Mouse (Mus musculus) hindlimb bud, embryonic 11.5 days (tissue): ENCODE data around the gene Mettl25.

Source experiments
- DNase-seq: peaks from one replicate; pipeline ENCODE4 v3.0.0-alpha.2; 2012; ENCODE audit warnings: low read depth, low spot score; ENCODE audit errors: extremely low spot score

Gene Mettl25

GRCm38 (mm10) chr10:105753831-105754605 lies 87.2 kb downstream of the Mettl25 start:
- no peak for DNase-seq

GRCm38 (mm10) chr10:105746019-105746418 lies 95.2 kb downstream of the Mettl25 start:
- no peak for DNase-seq

GRCm38 (mm10) chr10:105741736-105742135 lies 99.4 kb downstream of the Mettl25 start:
- DNase-seq = no peak

- no peak for DNase-seq
These were observed 102.2 kb downstream of the Mettl25 start for GRCm38 (mm10) chr10:105738942-105739341.

GRCm38 (mm10) chr10:105727798-105728197 lies 113.4 kb downstream of the Mettl25 start:
- no peak for DNase-seq

GRCm38 (mm10) chr10:105727353-105727752 lies 113.8 kb downstream of the Mettl25 start:
- no peak for DNase-seq

GRCm38 (mm10) chr10:105714844-105715243 lies 126.3 kb downstream of the Mettl25 start:
- DNase-seq = peak; percentile 71

GRCm38 (mm10) chr10:105714366-105714765 lies 126.8 kb downstream of the Mettl25 start:
- DNase-seq = no peak

- DNase-seq = no peak
These were observed 128.0 kb downstream of the Mettl25 start for GRCm38 (mm10) chr10:105713222-105713621.
